Mouse (Mus musculus) spleen, postnatal 14 days (tissue): ENCODE measurements around the gene Traf3.

Experiments used
- DNase-seq, 2 experiments: peaks; one replicate each; pipeline ENCODE4 v3.0.0; 2021 to 2022; ENCODE audit warnings: low spot score in 2 of 2

Gene Traf3

GRCm38 (mm10) chr12:111249095-111249494 is 82.9 kb downstream of the Traf3 start:
- DNase-seq, result no peak

GRCm38 (mm10) chr12:111250116-111250515 is 83.9 kb downstream of the Traf3 start:
- DNase-seq, result no peak

- DNase-seq, result no peak
These were observed 85.1 kb downstream of the Traf3 start for GRCm38 (mm10) chr12:111251227-111251626.

GRCm38 (mm10) chr12:111263650-111264049 is 97.5 kb downstream of the Traf3 start:
- DNase-seq, result no peak

GRCm38 (mm10) chr12:111265212-111265611 is 99.0 kb downstream of the Traf3 start:
- no peak for DNase-seq

GRCm38 (mm10) chr12:111266592-111266991 is 100.4 kb downstream of the Traf3 start:
- no peak for DNase-seq

- no peak for DNase-seq
These were observed 101.6 kb downstream of the Traf3 start for GRCm38 (mm10) chr12:111267673-111268325.

- DNase-seq, result no peak
These were observed 104.6 kb downstream of the Traf3 start, which contains the start of gene Amn for GRCm38 (mm10) chr12:111270629-111271277. TSS of gene Amn (plus strand) at chr12:111271095.

GRCm38 (mm10) chr12:111271406-111271805 is 105.2 kb downstream of the Traf3 start:
- DNase-seq, result no peak

GRCm38 (mm10) chr12:111271966-111272365 is 105.8 kb downstream of the Traf3 start:
- no peak for DNase-seq

GRCm38 (mm10) chr12:111272420-111272819 is 106.2 kb downstream of the Traf3 start:
- DNase-seq, result peak; percentile 36 to 47

GRCm38 (mm10) chr12:111274006-111274405 is 107.8 kb downstream of the Traf3 start:
- DNase-seq, result no peak

- no peak for DNase-seq
These were observed 108.4 kb downstream of the Traf3 start for GRCm38 (mm10) chr12:111274447-111275149.

GRCm38 (mm10) chr12:111275150-111275841 is 109.1 kb downstream of the Traf3 start:
- DNase-seq, result no peak

- DNase-seq, result no peak
These were observed 110.2 kb downstream of the Traf3 start for GRCm38 (mm10) chr12:111276371-111276770.

GRCm38 (mm10) chr12:111283573-111283972 is 117.4 kb downstream of the Traf3 start:
- no peak for DNase-seq

- no peak for DNase-seq
These were observed 118.4 kb downstream of the Traf3 start for GRCm38 (mm10) chr12:111284532-111284931.

GRCm38 (mm10) chr12:111293025-111293424 is 126.9 kb downstream of the Traf3 start:
- no peak for DNase-seq

GRCm38 (mm10) chr12:111301322-111302017 is 135.3 kb downstream of the Traf3 start:
- no peak for DNase-seq

- DNase-seq, result no peak
These were observed 135.8 kb downstream of the Traf3 start for GRCm38 (mm10) chr12:111302018-111302345.

- DNase-seq, result no peak
These were observed 137.7 kb downstream of the Traf3 start for GRCm38 (mm10) chr12:111303702-111304337.
